Mouse (Mus musculus) frontal cortex, adult (tissue): ENCODE measurements at regions not wholly inside any gene's neighbourhood (a gene's known extent, or its start where the extent isn't known, plus 50 kb on each side); places are given as distances from the start of the nearest gene placed in this dataset.

Experiments
- ATAC-seq: cut with Nextera tagmentation; 2 replicates; pipeline ENCODE4 v1.9.2; 2017; ENCODE audit warnings: mild to moderate bottlenecking, moderate library complexity, mixed read lengths; ENCODE audit not compliant: low TSS enrichment

DNA sequence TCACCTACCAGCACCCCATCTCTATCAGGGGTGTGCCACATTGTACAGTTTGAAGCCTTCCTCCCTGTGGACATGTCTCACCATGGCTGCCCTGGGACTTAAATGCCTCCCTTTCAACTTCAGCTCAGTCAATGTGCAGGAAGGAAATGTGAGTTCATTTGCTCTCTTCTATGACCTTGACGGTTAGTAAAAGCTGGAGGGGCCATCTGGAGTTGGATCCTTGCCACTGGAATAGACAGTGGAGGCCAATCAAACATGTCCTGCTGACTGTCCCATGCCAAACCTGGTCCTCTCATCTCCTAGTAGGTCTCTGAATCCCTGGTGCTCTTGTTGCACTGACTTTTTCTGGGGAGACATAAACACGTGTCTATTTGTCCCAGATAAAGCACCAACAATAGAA, 220.2 kb downstream of the Abcc12 start:
- ATAC-seq = 0 out of 2 replicates have a peak, but pooled peaks have one; percentile 6

DNA sequence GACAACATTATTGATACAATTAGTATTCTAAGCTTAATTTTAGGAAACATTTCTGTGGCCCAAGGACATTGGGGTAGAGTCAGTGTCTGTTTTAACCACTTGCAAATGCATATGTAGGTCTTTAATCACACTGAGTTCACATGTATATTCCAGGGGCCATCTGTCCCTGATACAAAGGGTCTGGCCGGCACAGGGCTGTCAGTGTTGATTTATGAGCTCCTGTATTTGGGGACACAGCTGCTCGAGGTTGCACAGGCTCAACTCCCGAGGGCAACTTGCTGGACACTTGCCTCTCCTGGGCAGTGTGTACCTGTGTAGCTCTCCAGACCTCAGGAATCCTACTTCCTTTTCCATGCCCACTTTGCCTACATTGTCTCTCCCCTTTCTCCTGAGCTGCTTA, 221.0 kb downstream of the Abcc12 start:
- no peak for ATAC-seq

DNA sequence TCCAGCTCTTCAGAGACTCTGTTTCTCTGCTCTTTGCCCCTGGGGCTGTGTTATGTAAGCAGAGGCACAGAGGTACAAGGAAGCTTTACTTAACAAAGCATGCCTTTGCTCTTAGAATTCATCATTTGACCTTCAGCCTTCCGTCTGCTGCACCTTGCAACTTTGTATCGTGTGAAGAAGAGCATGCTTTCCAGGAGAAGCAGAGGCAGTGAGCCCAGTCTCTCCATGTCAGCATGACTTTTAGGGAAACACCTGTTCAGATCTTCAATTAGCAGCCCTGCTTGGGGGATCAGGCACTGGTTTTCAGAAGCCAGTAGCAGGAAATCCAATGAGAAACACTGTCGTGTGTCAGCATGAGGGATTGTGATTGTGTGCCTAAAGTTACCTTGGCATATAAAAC, 226.7 kb downstream of the Abcc12 start:
- ATAC-seq = no peak

DNA sequence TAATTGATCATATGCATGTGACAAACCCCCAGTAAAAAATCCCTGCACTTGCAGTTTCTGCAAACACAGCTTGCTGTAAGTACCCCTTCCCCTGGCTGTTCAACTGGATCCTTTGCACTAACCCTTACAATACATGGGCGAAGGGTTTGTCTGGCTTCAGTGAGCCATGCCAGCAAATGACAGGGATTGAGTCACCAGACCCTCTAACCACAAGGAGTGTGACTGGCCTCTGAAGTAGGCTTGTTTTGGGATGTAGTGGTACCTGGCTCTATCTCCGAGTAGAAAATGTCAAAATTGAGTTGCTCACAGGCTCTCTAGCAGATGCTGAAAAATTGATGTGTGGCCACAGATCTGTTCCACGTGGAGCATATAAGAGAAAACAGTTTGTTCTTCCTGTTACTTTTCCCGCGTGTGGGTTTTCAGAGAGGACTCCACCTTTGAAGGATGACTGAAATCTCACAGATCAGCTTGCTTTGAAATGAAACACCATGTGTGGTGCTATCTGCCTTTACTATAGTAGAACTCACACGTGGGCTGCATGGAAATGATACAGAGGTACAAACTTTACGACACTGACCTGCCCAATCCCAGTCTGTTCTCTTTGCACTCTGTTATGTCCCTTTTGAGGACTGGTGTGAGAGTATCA, 228.8 kb downstream of the Abcc12 start:
- peak; percentile 59 for ATAC-seq

DNA sequence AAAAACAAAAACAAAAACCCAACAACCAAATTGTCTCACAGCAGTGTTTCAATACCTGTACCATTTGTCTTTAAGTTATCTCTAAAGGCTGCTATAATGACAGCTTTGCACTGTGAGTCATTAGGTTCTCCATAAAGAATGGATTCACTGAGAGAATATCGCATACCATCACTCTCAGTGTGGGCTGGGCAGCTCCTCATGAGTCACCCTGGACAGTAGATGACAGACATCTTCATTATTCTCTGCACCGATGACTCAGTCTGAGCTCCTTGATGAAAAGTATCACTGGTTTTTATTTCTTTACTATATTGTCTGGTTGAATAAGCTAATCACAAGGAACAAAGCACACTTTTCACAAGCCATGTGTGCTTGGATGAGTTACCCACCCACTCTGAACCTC, 230.4 kb downstream of the Abcc12 start:
- peak; percentile 74; the same call in 1 of the 2 replicates for ATAC-seq

DNA sequence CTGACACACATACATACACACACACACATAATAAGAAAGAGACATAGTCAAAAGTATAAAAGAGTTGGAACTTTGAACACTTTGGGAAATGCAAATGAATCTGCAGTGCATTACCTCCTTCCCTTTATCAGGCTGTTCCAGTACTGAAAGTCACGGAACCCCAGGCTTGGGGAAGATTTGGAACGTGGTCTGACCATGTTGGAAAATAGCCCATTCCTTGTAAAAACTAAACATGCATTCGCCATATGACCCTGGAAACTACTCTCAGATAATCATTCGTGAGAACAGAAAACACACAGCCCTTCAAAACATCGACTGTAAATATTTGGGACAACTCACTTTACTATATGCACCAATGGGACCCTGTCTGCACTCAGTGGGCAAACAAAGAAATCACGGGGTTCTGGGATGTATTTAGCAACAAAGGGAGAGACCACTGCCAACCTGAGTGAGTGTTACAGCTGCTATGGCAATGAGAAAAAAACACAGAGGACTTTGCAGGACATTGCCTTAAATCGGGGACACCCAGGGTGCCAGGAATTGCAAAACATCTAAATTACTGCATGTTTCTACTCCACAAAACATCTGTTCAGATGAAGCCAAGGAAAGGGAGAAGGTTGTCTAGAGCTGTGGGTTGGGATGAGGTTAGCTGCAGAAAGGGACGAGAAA, 238.3 kb downstream of the Abcc12 start:
- no peak for ATAC-seq

DNA sequence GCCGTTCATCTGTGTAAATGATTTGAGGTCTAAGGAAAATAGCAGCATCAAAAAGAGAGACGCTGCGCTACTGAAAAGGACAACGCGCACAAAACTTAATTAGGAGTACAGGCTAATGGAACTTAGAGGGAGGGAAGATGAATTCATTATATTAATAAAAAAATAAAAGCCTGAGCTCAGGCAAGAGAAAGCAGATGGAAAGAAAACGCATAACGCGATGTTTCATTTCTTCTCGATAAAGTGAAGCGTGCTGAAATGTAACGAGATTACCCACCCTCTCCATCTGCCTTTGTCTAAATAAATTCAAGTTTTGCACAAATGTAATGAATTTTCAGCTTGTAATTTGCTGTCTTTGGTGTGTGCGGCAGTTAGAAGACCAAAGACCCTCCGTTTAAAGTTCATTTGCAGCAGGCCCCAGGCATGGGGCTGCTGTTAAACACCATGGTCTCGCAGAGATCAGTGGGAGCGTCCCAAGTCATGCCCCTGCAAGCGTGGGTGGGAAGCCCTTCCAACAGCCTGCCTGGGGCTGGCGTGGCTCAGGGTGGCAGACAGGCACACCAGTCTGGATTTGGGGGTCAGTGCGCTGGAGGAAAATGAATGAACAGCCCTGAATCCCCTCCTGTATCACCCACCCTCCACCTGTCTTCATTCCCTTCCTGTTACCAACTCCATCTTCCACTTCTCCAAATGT, 241.8 kb downstream of the Abcc12 start:
- ATAC-seq = no peak

DNA sequence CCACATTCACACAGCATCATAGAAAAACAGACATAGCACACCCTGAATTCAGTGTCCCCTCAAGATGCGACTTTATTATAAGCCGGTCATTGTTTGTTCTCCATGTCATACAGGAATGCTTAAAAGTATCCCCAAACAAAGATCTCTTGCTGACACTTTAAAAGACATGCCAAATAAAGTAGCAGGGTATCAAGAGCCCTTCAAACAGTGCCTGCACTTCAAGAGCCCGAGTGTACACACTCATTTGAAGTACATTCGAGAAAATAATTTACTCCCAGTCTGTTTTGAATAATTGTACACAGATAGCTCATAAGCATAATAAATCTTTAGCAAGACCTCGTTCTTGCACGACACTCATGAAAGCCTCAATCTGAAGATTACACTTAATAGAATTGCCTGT, 249.1 kb downstream of the Abcc12 start:
- no peak for ATAC-seq

DNA sequence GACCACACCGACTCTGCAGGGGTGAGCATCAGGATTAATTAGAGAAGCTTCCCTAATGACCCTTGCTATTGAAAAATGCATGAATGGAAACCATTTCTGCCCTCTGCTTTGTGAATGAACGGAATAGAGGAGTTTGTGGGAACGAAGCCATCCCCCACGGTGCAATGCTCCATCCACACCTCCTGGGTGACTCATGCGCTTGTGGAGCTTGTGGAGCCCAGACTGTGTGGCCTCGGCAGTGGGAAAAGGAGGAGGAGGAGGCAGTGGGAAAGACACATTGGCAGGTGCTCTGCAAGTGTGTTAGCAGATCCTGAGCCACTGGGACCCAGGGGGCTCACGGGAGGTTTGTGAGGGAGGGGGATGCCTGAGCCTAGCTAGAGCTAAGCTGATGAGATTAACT, 251.9 kb downstream of the Abcc12 start:
- peak; percentile 91 for ATAC-seq

DNA sequence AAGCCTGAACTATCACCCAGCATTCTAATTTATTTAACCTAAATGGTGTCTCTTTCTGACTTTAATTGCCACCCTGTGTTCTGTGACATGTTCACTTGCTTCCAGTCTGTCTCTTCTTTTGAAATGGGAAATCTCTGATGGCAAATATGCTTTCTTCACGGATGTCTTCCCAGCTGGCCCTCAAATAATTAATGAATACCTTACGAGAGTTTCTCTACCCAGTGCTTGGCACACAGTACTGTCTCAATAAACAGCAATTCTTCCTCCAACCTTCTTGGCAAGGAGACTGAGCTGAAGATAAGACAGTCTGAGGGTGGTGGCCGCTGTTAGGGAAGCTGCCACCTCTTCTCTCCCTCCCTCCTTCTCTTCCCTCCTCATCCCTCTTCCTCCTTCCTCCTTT, 252.5 kb downstream of the Abcc12 start:
- no peak for ATAC-seq

DNA sequence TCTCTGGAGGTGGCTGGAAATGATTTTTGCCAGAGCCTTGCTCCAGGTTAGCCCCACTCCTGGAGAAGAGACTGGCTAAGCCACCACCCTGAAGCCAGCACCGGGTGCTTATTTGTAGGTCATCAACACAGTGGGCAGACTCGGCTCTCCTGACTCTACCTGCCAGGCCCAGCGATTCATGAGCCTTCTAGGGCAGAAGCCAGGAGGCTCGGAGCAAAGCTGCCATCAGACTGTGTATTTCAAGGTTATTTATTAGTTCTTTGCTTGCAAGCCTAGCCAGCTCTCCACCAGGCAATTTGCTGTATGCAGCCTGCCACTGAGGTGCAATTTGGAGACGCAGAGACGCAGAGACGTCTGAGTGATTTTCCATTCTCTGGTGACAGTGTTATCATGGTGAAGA, 255.4 kb downstream of the Abcc12 start:
- no peak for ATAC-seq

DNA sequence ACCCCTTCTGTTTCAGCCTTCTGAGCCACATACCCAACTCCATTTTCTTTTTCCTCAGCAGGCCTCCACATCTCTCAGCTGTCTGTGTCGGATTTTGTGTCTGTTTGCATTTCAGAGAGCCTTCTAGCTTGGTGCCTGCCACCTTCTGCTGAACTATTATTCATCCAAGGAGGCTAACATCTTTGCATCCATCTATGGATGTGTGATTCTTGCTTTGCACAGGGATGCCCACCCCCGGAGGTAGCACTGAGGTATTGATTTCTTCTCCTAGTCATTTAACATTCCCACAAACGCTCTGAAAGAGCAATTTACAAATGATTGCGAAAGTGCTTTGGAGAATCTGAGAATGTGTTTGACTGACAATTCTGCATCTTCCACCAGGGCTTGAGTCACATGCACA, 255.9 kb downstream of the Abcc12 start:
- peak; percentile 56 for ATAC-seq

DNA sequence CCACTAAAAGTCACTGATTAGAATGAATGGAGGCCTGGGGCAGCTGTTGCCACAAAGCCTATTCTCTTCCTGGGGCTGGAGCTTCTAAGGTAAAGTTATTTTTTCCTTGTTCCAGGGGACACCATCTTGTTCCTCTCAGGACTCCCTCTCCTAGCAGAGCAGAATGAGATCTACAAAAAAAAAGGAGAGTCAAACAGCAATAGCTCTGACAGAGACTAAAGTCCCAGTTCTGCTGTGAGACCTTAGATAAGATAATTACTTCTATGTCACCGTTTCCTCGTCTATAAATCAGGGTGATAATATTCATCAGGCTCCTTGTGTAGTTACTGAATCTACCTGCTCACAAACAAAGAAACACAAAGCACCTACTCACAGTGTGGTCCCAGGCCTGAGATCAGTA, 256.7 kb downstream of the Abcc12 start:
- ATAC-seq = no peak

DNA sequence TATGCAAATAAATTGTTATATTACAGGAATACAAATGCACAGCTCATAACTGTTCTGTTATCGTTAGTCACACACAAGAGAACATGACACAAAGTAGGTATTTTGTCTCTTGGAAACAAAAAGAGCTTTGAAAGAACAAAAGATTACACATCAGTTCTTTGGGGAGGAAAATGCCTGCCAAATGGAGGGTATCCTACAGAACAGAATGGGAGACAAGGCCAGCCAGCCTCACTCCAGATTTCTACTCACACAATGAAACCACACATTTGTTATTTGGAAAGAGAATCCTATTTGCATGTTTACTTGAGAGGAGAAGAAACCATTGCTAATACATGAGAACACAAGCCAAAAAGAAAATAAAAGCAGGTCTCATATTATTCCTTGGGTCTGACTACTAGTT, 258.0 kb downstream of the Abcc12 start:
- ATAC-seq = peak; percentile 36

DNA sequence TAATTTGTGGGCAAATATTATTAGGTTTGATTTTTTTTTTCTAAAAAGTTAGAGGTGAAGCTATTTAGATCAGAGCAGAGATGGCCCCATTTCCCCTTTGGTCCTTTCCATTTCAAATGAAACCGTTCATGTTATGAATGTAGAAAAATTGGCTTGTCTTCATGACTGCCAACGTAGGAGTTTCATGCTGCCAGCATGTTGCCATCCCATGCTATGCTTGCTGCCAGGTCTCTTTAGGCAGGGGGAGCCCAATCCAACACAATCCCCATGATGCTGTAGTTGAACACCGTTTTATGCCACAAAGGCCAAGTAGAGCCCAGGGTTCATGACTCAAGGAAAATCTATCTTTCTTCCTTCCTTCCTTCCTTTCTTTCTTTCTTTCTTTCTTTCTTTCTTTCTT, 259.5 kb downstream of the Abcc12 start:
- ATAC-seq = no peak

DNA sequence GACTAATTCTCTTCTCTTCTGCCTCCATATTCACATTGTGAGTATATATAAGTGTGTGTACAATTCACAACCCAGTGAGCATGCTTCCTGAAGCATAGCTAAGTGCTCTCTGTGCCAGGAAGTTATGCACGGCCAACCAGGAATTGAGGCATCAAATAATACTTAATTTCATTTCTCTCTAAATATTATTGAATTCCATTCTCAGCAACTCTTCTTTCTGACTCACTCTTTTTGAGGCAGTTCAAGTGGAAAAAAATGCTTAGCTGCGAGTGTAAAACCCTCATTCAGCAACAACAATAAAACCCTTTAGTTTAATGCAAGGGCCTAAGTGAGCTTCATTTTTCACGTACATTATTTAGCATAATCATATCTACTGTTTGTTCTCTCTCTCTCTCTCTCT, 262.0 kb downstream of the Abcc12 start:
- no peak for ATAC-seq

DNA sequence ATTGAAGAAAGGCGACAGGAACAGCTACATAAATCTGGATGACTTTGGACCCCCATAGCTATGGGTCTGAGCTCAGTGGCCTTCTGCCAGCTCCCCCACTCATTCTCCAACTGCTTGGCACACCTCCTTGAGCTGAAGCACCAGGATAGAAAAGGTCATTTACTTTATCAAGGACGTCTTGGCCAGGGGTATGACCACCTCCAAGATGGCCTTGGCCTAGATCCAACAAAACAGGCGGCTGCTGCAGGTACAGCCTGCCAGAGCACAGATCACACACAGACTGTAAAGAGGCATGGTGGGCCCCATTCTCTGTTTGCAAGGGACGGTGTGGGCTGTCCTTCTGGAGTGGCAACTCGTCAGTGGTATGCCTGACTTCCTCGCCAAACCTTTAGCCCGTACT, 264.2 kb downstream of the Abcc12 start:
- no peak for ATAC-seq

DNA sequence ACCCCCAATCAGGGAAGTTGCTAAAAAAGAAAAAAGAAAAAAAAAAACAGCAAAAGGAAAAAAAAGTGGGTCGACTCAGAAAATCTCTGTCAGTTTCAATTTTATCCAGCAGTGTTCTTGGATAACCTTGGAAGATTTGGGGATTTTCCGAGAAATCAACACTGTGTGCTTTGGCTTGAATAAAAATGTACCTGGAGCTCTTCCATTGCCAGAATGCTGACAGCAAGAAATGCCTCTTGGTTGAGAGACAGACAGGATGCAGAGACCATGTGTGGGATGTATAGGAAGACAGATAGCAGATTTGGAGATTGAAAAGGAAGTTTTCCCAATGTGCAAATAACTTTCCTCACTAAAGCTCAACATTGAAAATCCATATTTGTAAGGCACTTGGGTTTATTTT, 271.0 kb downstream of the Abcc12 start:
- peak; percentile 77 for ATAC-seq

DNA sequence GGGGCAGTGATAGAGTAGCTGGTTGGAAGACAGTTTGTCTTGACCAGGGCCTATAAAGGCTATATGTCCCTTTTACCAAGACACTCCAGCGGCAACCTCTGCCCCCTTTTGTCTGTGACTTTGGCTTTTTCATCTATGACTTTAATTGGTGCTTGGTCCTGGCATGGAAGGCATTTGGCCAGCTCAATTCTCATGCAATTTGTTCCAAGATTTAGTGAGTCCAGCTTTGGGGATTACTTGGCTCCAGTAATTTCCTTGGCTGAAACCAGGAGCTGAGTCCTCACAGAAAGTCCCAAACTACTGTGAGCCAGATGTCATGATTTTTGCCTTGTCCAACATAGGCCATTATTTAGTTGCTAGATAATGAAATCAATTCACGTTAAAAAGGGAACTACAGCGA, 273.1 kb downstream of the Abcc12 start:
- ATAC-seq = no peak

DNA sequence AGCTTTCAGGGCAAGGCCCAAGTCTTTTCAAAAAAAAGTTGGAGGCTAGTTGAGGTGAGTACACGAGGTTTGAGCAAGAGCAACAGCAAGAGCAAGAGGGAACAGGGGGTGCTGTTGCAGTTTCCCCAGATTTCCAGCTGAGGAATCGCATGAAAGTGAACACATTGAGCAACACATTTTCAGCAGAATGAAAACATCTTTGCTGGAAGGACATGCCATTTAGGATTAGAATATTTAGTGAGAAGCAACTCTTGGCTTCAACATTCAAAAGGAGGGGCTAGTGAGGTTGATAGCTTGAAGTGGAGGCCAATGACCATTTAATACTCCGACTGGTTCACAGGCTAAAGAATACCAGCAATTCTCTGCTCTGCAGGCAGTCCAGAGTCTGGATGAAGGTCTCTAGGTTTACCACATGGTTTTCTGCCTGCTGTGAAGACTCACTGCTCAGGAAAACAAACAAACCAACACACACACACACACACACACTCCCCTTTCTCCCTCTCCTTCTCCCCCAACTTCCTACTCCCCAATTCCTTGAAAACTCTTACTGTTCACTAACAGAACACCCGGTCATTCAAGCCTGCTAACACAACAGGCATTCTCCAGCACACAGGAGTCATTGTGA, 278.5 kb downstream of the Abcc12 start:
- ATAC-seq = no peak

DNA sequence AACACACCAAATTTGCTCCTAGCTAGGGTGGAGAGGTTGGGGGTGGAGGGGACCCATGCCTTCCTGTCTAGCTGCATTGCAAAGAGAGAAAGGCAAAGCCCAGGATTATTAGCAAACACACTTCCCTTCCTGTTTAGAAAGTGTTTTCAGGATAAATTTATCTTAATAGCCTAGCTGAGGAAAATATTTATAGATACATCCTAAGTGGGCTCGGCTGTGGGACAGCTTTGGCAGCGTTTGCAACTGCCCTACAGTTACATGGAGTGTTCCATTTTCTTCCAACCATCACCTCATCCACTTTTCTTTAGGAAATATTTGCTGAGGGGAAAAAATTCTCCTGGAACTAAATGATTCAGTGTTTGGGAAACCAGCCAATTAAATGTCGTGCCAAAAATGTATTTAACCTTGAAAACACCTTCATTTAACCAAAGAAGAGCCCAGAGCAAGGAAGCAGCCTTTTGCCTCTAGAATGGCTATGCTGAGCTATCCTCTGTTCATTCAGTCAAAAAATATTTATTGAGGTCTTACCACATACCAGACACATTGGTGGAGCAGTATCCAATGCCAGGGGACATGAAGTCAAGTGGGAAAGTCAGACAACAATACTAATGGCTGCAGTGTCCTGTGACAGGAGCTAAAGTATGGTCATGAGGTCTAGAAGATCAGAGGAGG, 291.6 kb downstream of the Abcc12 start:
- ATAC-seq = no peak

DNA sequence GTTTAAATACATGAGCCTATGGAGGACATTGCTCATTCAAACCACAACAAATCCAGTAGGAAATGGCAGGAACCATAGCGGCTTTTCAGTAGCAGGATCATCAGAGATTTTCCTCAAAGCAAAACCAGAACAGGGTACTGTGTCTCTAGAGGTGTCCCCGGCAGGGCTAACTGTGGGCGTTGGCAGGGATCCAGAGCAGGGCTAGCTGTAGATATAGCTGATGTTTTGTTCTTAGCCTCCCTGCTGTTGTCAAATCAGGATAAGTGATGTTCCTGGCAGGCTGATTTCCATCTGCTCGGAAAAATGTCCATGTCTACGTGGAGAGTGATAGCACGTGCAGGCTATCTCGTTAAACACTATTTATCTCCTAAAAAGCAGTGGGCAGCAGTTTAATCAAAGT, 297.6 kb downstream of the Abcc12 start:
- ATAC-seq = no peak
